Mouse (Mus musculus): ENCODE data around the gene Ltbp1.

DNA sequence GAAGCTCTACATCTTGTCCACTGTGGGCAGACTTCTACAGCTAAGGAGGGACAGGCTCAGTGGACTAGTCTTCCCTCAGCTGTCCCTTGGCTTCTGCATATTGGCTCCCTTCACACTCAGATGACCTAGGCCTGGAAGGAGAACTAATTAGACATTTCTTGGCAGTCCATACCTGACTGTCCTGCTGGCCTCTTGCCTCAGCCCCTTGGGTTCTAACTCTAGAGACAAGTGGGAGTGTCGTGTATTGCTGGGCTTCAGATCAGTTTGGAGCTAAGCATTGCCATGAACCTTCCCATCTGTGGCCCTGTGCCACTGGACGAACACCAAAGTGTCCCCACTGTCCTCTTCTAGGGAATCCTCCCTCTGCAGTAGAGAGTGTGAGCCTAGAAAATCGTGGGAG, 288.4 kb downstream of the Ltbp1 start:
- TF ChIP-seq CTCF (IDR thresholded peaks at IDR 0.05; ENCODE audit: control insufficient read depth, insufficient read depth, low read length) (no peak), POLR2A (IDR thresholded peaks at IDR 0.05; ENCODE audit: borderline replicate concordance, control insufficient read depth, low read depth, low read length) (no peak)
